Mouse (Mus musculus) forebrain, embryonic 10.5 days (tissue): ENCODE measurements around the gene Hoxb2. TPM values are rescaled to one million over a fixed set of nuclear protein-coding genes. Genes with fewer than 3 reads are reported as not detected.
A peak's percentile ranks its signal among the peaks of the same experiment; 100 is the strongest.

Experiments used
- DNase-seq: peaks from one replicate; pipeline ENCODE4 v3.0.0-alpha.2; 2017; ENCODE audit warnings: low spot score; ENCODE audit errors: extremely low spot score
- H3K27ac ChIP-seq: fragments of 300-500 bp; sonication (generic); 2 replicates; pipeline ENCODE4 v1.5.1; 2016; ENCODE audit warnings: mild to moderate bottlenecking
- H3K27me3 ChIP-seq: fragments of 300-500 bp; sonication (generic); 2 replicates; pipeline ENCODE4 v1.6.1; 2016; ENCODE audit warnings: mild to moderate bottlenecking; ENCODE audit not compliant: poor library complexity, severe bottlenecking
- H3K36me3 ChIP-seq: fragments of 300-500 bp; sonication (generic); replicated peaks from 2 replicates; pipeline ENCODE4 v1.6.1; 2016; ENCODE audit warnings: mild to moderate bottlenecking, moderate library complexity
- H3K4me1 ChIP-seq: fragments of 300-500 bp; sonication (generic); 2 replicates; pipeline ENCODE4 v1.6.1; 2016
- H3K4me3 ChIP-seq: fragments of 300-500 bp; sonication (generic); 2 replicates; pipeline ENCODE4 v1.5.1; 2016; ENCODE audit warnings: mild to moderate bottlenecking, moderate library complexity
- H3K9me3 ChIP-seq: fragments of 300-500 bp; sonication (generic); 2 replicates; pipeline ENCODE4 v1.6.1; 2016; ENCODE audit warnings: mild to moderate bottlenecking, moderate library complexity
- WGBS: fragments of 180-500 bp; shearing (Covaris S2); methylation state at CpG from one replicate; pipeline ENCODE4 v1.1.7; 2016; 5-methylcytosine and 5-hydroxymethylcytosine counted together
- polyA plus RNA-seq: library from polyadenylated mRNA; unstranded; fragments of >200 nt; fragmentation: Nextera tagmentation; extraction: Ambion mirVana; gene quantifications from 2 replicates; pipeline ENCODE4 v1.2.1, GENCODE M21; 2016

The Hoxb2 gene
- polyA plus RNA-seq, 1 experiment from 2014 or later = not detected

GRCm38 (mm10) chr11:96343206-96343745 lies 7.0 kb upstream of the Hoxb2 start:
- H3K4me1 ChIP-seq = peaks cover 19% of the 10 kb centered on the region
- no peaks in the 10 kb centered on the region for H3K9me3 ChIP-seq
- H3K27me3 ChIP-seq = peaks cover 100% of the 10 kb centered on the region
- H3K36me3 ChIP-seq = no peaks in the 10 kb centered on the region
- 3% methylated on average over 2 of the region's 2 CpGs for WGBS
- no peak overlapping the region for H3K27ac ChIP-seq
- no peak for DNase-seq
- no peak overlapping the region for H3K4me3 ChIP-seq

DNA sequence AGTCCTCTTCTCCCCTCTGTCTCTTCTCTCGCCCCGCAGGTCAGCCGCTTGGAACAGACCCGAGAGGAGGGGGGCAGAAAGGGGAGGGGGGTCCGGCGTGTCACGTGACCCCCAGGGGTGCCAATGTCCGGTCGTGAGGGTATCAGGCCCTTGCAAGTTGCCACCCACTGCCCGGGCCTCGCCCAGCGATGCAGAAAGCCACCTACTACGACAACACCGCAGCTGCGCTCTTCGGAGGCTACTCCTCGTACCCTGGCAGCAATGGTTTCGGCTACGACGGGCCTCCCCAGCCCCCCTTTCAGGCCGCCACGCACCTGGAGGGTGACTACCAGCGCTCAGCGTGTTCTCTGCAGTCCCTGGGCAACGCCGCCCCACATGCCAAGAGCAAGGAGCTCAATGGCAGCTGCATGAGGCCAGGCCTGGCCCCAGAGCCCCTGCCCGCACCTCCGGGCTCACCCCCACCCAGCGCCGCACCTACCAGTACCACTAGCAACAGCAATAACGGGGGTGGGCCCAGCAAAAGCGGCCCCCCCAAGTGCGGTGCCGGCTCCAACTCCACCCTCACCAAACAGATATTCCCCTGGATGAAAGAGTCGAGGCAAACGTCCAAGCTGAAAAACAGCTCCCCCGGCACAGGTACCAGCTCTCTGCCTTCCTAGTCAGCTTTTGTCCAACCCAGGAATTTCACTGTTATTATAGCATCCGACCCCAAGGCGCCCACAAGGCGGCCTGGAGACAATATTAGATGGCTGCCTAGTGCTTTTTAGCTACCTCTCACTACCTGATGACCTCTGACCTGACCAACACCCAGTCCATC lies 6.1 kb upstream of the Hoxb2 start:
- no peak for DNase-seq
- no peak overlapping the region for H3K27ac ChIP-seq
- H3K36me3 ChIP-seq = no peaks in the 10 kb centered on the region

DNA sequence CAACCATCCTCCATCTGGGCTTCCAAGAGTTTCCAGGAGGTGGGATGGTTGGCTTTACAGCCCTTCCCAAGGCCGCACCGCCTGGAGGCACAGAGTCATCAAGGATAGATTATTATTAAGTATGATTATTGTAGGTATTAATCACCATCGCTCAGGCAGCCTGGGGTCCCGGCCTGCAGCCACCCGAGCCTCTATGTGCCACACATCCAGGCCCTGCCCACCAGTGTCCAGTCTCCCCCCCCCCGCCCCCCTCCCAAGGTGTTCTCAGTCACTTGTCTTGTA lies 5.5 kb upstream of the Hoxb2 start:
- H3K36me3 ChIP-seq = no peaks in the 10 kb centered on the region
- peaks cover 19% of the 10 kb centered on the region for H3K4me1 ChIP-seq
- H3K4me3 ChIP-seq = no peak overlapping the region
- H3K27me3 ChIP-seq = peaks cover 100% of the 10 kb centered on the region
- WGBS = 2% methylated on average over 6 of the region's 6 CpGs
- no peaks in the 10 kb centered on the region for H3K9me3 ChIP-seq
- no peak overlapping the region for H3K27ac ChIP-seq
- no peak for DNase-seq

More for the DNA sequence above, 6.1 kb upstream of the Hoxb2 start:
- Histone ChIP-seq H3K9me3 (no peaks in the 10 kb centered on the region), H3K4me1 (peaks cover 19% of the 10 kb centered on the region), H3K27me3 (peaks cover 100% of the 10 kb centered on the region), H3K4me3 (no peak overlapping the region)
- WGBS = 1% methylated on average over 38 of the region's 40 CpGs

DNA sequence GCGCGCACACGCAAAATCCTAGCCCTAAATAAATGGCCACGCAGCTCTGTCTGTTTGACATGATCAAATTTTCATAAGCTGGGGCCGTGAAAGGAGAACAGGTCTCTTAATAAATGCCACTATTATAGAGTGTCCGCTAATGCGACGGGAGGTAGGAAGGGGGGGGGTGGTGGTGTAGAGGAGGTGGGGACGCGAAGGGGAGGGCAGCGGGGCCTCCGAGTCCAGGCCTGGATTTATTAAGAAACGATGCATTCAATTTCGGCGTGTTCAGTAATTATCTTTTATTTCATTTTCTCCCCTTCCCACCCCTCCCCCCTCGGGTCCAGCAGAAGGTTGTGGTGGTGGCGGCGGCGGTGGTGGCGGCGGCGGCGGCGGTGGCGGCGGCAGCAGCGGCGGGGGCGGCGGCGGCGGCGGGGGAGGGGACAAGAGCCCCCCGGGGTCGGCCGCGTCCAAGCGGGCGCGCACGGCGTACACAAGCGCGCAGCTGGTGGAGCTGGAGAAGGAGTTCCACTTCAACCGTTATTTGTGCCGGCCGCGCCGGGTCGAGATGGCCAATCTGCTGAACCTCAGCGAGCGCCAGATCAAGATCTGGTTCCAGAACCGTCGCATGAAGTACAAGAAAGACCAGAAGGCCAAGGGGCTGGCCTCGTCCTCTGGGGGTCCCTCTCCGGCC lies 5.0 kb upstream of the Hoxb2 start:
- Histone ChIP-seq H3K27me3 (peaks cover 100% of the 10 kb centered on the region), H3K4me3 (peak overlapping the region; percentile 22; the same call in 1 of the 2 replicates), H3K27ac (no peak overlapping the region), H3K9me3 (no peaks in the 10 kb centered on the region), H3K36me3 (no peaks in the 10 kb centered on the region), H3K4me1 (peaks cover 19% of the 10 kb centered on the region)
- DNase-seq = no peak
- 1% methylated on average over 39 of the region's 56 CpGs for WGBS

DNA sequence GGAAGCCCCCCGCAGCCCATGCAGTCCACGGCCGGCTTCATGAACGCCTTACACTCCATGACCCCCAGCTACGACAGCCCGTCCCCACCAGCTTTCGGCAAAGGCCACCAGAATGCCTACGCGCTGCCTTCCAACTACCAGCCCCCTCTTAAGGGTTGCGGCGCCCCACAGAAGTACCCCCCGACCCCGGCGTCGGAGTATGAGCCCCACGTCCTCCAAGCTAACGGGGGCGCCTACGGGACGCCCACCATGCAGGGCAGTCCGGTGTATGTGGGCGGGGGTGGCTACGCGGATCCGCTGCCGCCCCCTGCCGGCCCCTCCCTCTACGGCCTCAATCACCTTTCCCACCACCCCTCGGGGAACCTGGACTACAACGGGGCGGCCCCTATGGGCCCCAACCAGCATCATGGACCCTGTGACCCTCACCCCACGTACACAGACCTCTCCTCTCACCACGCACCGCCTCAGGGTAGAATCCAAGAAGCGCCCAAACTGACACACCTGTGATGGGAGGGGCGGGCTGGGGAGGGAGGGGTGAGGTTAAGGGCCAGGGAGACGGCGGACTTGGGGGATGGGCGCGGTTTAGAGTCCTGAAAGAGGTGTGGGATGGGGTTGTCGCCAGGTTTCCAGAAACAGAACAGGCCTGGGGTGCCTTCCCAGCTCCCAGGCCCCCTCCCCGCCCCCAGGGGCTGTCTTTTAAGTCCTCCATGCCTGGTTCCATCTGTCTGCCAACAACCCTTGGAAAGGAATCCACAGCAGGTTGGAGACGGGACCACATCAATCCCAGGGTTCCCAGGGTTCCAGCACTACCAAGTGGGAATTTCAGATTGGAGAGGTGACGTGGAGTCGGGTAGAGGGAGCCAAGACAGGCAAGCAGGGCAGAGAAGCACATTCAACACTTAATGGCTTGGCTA lies 4.2 kb upstream of the Hoxb2 start:
- 1% methylated on average over 45 of the region's 45 CpGs for WGBS
- Histone ChIP-seq H3K36me3 (no peaks in the 10 kb centered on the region), H3K9me3 (no peaks in the 10 kb centered on the region), H3K27me3 (peaks cover 100% of the 10 kb centered on the region), H3K4me3 (0 out of 2 replicates have a peak overlapping the region, but pooled peaks have one; percentile 22), H3K27ac (no peak overlapping the region), H3K4me1 (peaks cover 15% of the 10 kb centered on the region)
- no peak for DNase-seq

DNA sequence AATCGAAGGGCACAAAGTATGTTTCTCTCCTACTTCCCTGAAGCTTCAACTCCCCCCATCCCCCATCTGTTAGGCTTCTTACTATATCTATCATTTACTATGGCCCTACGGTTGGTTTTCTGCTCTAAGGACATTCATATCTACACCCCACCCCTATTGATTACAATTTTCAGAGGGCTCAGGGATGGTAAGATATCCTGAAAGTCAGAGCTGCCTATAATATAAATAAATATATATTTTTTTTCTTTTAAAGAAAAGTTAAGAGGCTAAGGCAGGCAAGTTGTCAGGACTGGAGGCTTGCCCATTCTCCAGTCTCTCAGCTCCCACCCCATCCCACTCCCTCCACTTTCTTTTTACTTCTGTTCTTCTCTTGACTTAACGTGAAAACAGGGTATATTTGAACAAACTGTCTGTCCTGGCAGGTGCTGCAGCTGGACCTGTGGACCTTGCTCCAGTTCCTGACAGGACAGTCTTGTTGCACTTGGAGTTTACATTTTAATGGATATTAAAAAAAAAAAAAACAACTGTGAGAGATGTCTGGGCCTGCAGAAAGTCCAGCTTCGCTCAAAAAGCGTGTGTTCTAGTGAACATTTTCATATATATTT lies 3.3 kb upstream of the Hoxb2 start:
- Histone ChIP-seq H3K36me3 (no peaks in the 10 kb centered on the region), H3K27me3 (peaks cover 100% of the 10 kb centered on the region), H3K27ac (no peak overlapping the region), H3K4me1 (peaks cover 18% of the 10 kb centered on the region), H3K9me3 (no peaks in the 10 kb centered on the region), H3K4me3 (no peak overlapping the region)
- WGBS = 5% methylated on average over 5 of the region's 5 CpGs
- no peak for DNase-seq

GRCm38 (mm10) chr11:96347717-96348116 lies 2.6 kb upstream of the Hoxb2 start:
- Histone ChIP-seq H3K27ac (no peak overlapping the region), H3K36me3 (no peaks in the 10 kb centered on the region), H3K27me3 (peaks cover 100% of the 10 kb centered on the region), H3K4me1 (peaks cover 21% of the 10 kb centered on the region), H3K4me3 (no peak overlapping the region), H3K9me3 (no peaks in the 10 kb centered on the region)
- 3% methylated on average over 4 of the region's 4 CpGs for WGBS
- no peak for DNase-seq

DNA sequence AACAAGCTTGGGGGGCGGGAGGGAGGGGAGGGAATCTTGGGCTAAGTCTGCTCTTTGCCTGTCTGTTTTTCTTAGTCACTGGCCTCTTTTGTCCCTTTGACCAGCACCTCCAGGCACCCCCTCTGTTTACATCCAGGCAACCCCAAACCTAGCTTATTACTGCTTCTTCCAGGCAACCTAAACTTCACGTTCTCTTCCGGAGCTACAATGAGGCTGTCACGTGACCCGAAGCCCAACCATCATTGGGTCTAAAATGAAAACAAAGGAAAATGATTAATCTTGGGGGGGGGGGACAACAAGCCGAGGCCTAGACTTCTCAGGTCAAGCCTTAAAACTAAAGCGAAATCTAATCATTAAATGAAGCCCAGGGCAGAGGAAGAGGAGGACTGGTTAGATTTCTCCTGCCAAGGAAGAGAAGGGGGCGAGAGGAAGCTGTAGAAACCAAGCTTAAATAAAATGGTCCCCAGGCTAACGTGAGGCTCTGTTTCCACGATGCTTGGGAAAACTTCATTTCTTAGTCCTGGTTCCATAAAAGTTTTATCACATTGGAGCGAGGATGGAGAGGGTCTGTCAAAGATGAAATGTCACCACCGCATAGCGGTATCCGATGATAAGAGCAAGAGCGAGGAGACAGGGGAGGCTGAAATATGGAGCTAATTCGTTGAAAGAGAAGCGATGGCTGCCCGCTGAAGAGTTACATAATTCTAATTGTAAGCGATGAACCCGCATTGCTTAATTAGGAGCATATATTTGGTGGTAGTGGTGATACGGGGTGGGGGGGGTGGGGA lies 2.0 kb upstream of the Hoxb2 start:
- H3K9me3 ChIP-seq = no peaks in the 10 kb centered on the region
- WGBS = 2% methylated on average over 21 of the region's 21 CpGs
- no peak for DNase-seq
- no peak overlapping the region for H3K4me3 ChIP-seq
- no peaks in the 10 kb centered on the region for H3K36me3 ChIP-seq
- peaks cover 100% of the 10 kb centered on the region for H3K27me3 ChIP-seq
- H3K27ac ChIP-seq = no peak overlapping the region
- peaks cover 27% of the 10 kb centered on the region for H3K4me1 ChIP-seq

DNA sequence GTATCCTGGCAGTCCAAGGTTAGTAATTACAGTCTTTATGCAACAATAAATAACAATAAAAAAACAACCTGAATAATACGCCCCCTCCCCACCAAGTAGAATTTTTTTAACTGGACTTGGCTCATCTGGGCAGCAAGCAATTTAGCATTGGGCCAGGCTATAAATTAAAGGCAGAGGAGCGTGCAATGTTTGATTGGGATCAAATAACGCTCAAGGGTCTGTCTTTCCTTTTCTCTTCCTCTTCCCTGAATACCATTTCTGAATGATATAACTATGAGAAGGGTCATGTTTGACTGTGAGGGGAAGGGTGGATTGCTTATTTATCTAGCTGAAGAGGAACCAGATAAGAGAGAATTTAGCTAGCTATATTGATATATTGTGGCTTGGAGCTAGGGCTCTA lies 1.3 kb upstream of the Hoxb2 start:
- Histone ChIP-seq H3K4me1 (peaks cover 27% of the 10 kb centered on the region), H3K4me3 (no peak overlapping the region), H3K36me3 (no peaks in the 10 kb centered on the region), H3K9me3 (no peaks in the 10 kb centered on the region), H3K27ac (no peak overlapping the region), H3K27me3 (peaks cover 100% of the 10 kb centered on the region)
- DNase-seq = no peak
- WGBS = 6% methylated on average over 3 of the region's 3 CpGs

DNA sequence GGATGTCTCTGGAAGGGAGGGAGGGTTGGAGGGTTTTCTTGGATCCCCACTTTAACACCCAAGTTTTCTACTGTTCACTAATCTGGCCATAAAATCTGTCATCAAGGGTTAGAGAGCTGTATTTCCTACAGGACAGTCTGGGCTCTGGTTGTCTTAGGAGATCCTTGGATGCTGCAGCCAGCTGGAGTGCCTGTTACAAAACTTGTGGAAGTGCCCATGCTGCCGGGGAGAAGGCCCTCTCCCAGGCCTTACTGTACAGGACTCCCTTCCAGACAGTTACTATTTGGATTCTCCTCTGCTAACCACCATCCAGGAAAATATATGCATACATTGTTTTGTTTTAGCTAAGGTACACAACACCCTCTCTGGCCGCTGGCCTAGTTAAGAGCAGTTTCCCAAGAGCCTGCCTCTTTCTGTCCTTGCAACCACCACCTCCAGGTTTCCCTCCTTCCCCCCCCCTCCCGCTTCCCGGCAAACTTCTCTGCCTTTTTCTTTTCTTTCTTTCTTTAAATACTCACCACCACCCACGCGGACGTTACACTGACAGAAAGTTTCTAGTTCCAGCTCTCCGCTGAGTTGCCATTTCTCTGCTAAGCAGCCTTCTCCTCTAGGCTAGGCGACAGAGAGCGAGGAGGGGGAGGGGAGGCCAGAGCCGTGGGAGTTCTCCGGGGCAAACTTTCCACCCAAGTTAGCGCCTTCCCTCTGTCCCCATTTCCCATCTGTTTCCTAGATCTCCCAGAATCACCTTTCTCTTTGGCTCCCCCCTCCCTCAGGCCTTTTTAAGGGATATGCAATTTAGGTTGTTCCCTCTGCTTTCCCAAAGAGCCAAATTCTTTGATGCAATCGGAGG lies 609 bp upstream of the Hoxb2 start:
- H3K4me3 ChIP-seq = no peak overlapping the region
- WGBS = under 1% methylated on average over 14 of the region's 14 CpGs
- peak; percentile 26 for DNase-seq
- peaks cover 100% of the 10 kb centered on the region for H3K27me3 ChIP-seq
- H3K9me3 ChIP-seq = no peaks in the 10 kb centered on the region
- H3K4me1 ChIP-seq = peaks cover 30% of the 10 kb centered on the region
- H3K27ac ChIP-seq = no peak overlapping the region
- no peaks in the 10 kb centered on the region for H3K36me3 ChIP-seq

DNA sequence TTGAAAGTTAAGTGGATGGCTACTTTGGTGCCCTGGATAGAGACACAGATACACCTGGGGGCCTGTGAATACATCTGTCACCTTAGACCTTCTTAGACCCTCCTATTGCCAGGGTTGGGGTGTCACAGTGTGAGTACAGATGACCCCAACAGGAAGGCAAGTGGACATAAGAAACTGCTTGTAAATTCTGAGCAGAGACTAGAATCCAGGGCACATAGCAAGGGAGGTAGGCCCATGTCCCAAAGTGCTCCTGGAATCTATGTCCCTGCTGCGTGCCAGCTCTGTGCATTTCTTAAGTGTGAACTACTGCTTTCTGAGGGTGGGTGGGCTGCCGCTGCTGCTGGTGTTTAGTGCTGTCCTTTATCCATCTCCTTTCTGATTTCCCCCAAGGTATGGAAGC lies 466 bp downstream of the Hoxb2 start:
- peaks cover 100% of the 10 kb centered on the region for H3K27me3 ChIP-seq
- WGBS = 5% methylated on average over 2 of the region's 2 CpGs
- no peak overlapping the region for H3K27ac ChIP-seq
- H3K4me1 ChIP-seq = peaks cover 26% of the 10 kb centered on the region
- H3K9me3 ChIP-seq = no peaks in the 10 kb centered on the region
- DNase-seq = peak; percentile 27
- no peak overlapping the region for H3K4me3 ChIP-seq
- no peaks in the 10 kb centered on the region for H3K36me3 ChIP-seq
